Mouse (Mus musculus): Measurements from ENCODE around the gene Tmem144. TPM values are rescaled to one million over a fixed set of nuclear protein-coding genes. Genes with fewer than 3 reads are reported as not detected.
"Not testable (repeated sequence)": the region's sequence is repeated elsewhere in the genome, so short reads cannot be mapped to it uniquely, and the experiment has no call there.

Tmem144 gene
- polyA plus RNA-seq, 1 experiment: 7.3 TPM

DNA sequence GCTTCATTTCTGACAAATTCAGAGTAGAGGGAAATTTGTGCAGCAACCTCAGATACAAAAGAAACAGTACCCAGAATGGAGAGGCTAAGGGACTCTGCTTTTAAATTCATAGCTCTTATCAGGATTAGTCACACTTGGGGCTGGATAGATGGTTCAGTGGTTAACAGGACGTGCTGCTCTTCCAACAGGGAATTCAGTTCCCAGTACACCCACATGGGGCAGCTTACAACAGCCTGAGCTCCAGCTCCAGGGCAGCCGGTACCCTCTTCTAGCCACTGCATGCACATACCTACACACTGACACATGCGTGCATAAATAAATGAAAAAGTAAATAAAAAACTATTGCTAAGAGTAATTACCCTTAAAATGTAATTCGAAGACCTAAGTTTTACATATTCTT, 36.3 kb downstream of the Tmem144 start:
- Histone ChIP-seq H3K4me3 (ENCODE audit: insufficient read depth, low read length) (no peak overlapping the region), H3K27ac (ENCODE audit: insufficient read depth, low read depth, low read length) (no peak overlapping the region), H3K4me1 (ENCODE audit: control insufficient read depth, insufficient read depth, low read length) (no peaks in the 10 kb centered on the region)
- TF ChIP-seq CTCF (IDR thresholded peaks at IDR 0.05; ENCODE audit: low read depth, low read length) (no peak), POLR2A (IDR thresholded peaks at IDR 0.05; ENCODE audit: borderline replicate concordance, low read depth, low read length) (no peak)

DNA sequence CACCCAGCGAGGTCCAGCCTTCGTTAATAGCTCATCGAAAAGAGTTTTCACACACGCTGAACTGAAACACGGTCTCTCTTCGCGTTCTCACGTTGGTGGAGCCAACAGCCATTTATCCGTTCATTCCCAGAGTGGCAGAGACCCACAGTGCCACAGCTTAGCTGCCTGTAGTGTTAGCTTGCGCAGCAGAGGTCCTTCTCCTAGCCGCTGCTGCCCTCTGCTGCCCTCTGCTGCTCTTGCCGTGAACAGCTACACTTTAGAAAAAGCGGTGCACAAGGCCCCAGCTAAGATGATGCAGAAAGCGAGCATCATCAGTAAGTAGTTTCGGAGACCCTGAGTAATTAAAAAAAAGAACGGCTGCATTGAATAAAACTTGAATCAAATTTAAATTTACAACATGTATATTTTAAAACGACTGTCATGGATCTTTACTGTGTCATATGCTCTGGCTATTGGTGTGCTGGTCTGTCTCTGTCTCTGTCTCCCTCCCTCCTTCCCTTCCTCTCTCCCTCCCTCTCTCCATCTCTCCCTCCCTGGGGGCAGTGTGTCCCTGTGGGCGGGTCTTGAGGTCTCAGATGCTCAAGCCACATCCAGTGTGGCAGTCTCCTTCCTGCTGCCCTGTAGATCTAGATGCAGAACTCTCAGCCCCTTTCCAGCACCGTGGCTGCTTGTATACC, 38.6 kb downstream of the Tmem144 start:
- TF ChIP-seq POLR2A (IDR thresholded peaks at IDR 0.05; ENCODE audit: borderline replicate concordance, low read depth, low read length) (no peak), CTCF (IDR thresholded peaks at IDR 0.05; ENCODE audit: low read depth, low read length) (peak; percentile 57)
- no peak overlapping the region for H3K4me3 ChIP-seq (ENCODE audit: insufficient read depth, low read length)
- H3K27ac ChIP-seq (ENCODE audit: insufficient read depth, low read depth, low read length): no peak overlapping the region
- H3K4me1 ChIP-seq (ENCODE audit: control insufficient read depth, insufficient read depth, low read length): 0 out of 2 replicates have a peak, but pooled peaks cover 1% of the 10 kb centered on the region

DNA sequence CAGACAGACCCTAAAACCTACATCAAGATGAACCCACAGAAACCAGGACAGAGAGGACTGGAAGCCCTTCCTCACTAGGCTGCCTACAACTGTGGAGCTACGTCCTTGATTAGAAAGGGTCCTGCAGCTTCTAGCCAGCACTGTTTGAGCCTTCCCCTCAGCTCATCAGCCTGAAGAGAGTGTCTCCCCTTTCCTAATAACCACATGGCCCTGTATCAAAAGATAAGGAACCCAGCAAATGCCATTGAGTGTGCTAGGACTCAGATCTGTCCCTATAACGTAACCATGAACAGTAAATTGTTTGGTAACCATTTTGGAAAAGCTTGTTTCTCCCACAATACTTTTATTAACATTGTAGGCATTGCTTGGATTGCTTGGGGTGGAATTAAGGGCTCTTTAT, 40.5 kb downstream of the Tmem144 start:
- TF ChIP-seq CTCF (IDR thresholded peaks at IDR 0.05; ENCODE audit: low read depth, low read length) (no peak), POLR2A (IDR thresholded peaks at IDR 0.05; ENCODE audit: borderline replicate concordance, low read depth, low read length) (no peak)
- H3K4me1 ChIP-seq (ENCODE audit: control insufficient read depth, insufficient read depth, low read length): peaks cover 10% of the 10 kb centered on the region
- no peak overlapping the region for H3K27ac ChIP-seq (ENCODE audit: insufficient read depth, low read depth, low read length)
- H3K4me3 ChIP-seq (ENCODE audit: insufficient read depth, low read length): no peak overlapping the region

DNA sequence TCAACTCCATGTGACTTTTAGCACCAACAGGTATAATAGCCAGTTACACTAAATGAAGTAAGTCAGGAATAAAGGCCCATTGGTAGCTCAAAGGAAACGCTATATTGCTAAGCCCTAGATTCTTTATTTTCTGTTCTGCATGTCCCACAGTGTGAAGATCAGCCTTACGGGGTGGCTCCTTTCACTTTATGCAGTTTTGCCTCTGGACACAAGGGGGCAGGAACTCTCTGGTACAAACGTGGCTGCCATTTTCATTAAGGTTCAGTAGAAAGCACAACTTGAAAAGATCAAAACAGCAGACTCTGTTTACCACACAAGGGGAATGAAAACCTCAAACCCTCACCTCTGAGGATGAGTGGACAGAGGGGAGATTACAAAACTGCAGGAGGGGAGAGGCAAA, 40.9 kb downstream of the Tmem144 start:
- H3K27ac ChIP-seq (ENCODE audit: insufficient read depth, low read depth, low read length): no peak overlapping the region
- TF ChIP-seq CTCF (IDR thresholded peaks at IDR 0.05; ENCODE audit: low read depth, low read length) (no peak), POLR2A (IDR thresholded peaks at IDR 0.05; ENCODE audit: borderline replicate concordance, low read depth, low read length) (no peak)
- H3K4me3 ChIP-seq (ENCODE audit: insufficient read depth, low read length): no peak overlapping the region
- peaks cover 10% of the 10 kb centered on the region for H3K4me1 ChIP-seq (ENCODE audit: control insufficient read depth, insufficient read depth, low read length)

DNA sequence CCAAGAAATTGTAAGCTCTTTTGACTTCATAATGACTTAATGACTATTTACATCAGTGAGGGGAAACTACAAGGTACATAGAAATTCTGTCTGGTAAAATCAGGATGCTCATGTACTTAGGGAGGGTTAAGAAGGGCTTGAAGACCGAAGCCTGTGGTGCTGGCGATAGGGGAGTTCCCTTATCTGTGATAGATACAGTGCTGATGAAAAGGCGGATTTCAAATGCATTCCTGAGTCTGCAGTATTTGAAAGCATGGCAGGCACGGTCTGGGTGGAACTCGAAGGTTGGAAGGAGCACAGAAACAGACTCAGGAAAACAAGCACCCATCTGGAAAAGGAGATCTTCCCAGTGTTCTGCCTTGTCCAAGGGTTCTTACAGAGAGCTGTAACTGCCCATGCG, 42.0 kb downstream of the Tmem144 start:
- Histone ChIP-seq H3K4me1 (ENCODE audit: control insufficient read depth, insufficient read depth, low read length) (peaks cover 10% of the 10 kb centered on the region), H3K27ac (ENCODE audit: insufficient read depth, low read depth, low read length) (no peak overlapping the region), H3K4me3 (ENCODE audit: insufficient read depth, low read length) (no peak overlapping the region)
- TF ChIP-seq POLR2A (IDR thresholded peaks at IDR 0.05; ENCODE audit: borderline replicate concordance, low read depth, low read length): no peak
- no peak for TF ChIP-seq CTCF (IDR thresholded peaks at IDR 0.05; ENCODE audit: low read depth, low read length)

DNA sequence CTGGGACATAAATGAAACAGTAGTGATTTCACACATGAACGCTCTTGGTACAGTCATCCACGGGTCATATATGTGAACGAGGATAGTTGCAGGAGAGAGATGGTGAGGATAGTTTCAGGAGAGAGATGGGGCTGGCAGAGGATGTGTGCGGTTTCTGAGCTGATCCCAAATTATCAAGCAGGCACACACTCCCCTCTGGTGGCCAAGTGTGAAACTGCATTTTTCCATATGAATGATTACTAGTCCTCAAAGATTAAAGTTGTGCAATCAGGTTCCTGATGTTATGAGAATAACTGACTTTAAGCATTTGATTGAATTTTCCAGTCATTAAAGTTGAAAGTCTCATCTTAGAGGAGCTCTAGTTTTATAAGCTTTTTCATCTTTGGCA, 43.4 kb downstream of the Tmem144 start:
- peaks cover 10% of the 10 kb centered on the region for H3K4me1 ChIP-seq (ENCODE audit: control insufficient read depth, insufficient read depth, low read length)
- no peak overlapping the region for H3K27ac ChIP-seq (ENCODE audit: insufficient read depth, low read depth, low read length)
- TF ChIP-seq CTCF (IDR thresholded peaks at IDR 0.05; ENCODE audit: low read depth, low read length): peak; percentile 65
- no peak for TF ChIP-seq POLR2A (IDR thresholded peaks at IDR 0.05; ENCODE audit: borderline replicate concordance, low read depth, low read length)
- peak overlapping the region; percentile 29 for H3K4me3 ChIP-seq (ENCODE audit: insufficient read depth, low read length)

DNA sequence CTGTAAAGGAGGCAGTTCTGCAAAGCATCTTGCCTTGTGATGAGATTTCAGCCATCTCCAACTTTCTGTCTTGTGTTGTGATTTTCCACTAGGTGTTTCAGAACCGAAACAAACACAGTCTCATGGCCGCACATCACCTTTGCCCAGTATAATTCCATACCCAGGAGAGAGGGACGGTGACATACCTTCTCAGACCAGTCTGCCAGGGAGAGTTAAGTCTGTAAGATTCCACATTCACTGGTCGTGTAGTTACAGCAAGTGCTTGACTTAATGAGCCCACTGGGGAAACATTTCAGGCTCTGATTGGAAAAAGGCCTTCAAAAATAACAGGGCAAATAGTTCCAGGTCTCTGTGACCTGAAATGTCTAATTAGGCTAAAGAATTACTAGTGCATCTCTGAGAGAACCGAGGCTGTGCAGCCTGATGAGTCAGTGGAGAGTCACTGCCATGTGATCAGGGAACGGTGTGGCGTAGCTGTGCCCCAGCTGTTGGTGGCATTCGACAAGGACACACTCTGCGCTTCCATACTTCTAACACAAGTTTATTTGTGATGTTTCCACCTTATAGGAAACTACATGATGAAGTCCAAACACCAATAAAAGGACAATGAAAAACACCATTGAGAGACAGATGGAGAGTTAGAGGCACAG, 43.9 kb downstream of the Tmem144 start:
- Histone ChIP-seq H3K27ac (ENCODE audit: insufficient read depth, low read depth, low read length) (no peak overlapping the region), H3K4me1 (ENCODE audit: control insufficient read depth, insufficient read depth, low read length) (peaks cover 10% of the 10 kb centered on the region), H3K4me3 (ENCODE audit: insufficient read depth, low read length) (peak overlapping the region; percentile 29)
- no peak for TF ChIP-seq POLR2A (IDR thresholded peaks at IDR 0.05; ENCODE audit: borderline replicate concordance, low read depth, low read length)
- no peak for TF ChIP-seq CTCF (IDR thresholded peaks at IDR 0.05; ENCODE audit: low read depth, low read length)

DNA sequence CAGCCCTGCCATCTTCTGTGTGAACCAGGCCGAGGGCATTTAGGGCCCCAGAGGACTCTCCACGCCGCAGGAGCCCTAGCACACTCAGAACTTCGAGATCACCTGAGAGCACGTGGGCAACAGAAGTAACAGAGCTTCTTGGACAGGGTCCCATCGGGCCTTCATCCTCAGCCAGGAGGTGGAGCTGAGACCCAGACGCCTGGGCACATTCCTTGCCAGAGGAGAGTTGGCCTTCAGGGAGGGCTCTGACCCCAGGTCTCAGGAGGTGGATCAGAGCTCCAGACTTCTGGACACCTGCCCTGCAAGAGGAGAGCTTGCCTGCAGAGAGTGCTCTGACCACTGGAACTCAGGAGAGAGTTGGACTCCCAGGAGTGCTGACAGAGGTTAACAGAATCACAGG, 51.8 kb downstream of the Tmem144 start:
- H3K27ac ChIP-seq (ENCODE audit: insufficient read depth, low read depth, low read length); H3K4me3 ChIP-seq (ENCODE audit: insufficient read depth, low read length); H3K4me1 ChIP-seq (ENCODE audit: control insufficient read depth, insufficient read depth, low read length): not testable (repeated sequence)

DNA sequence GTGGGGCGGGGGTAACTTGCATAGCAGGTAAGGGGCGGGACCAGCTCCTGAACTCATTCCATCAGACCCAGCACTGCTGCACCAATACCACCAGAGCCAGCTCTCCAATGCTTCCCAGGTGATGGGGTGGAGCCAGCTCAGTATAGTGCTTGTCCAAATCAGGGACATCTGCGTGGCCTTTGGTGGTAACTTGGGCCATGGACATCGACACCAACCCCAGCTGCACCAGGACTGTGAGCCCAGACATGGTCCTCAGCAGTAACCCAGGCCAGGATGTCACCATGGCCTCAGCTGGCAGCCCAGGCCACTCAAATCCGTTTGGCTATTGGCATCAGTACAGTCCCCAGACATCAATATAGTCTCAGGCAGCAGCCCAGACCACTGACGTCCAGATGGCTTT, 60.3 kb downstream of the Tmem144 start:
- Histone ChIP-seq H3K4me3 (ENCODE audit: insufficient read depth, low read length) (no peak overlapping the region), H3K4me1 (ENCODE audit: control insufficient read depth, insufficient read depth, low read length) (peaks cover 6% of the 10 kb centered on the region), H3K27ac (ENCODE audit: insufficient read depth, low read depth, low read length) (no peak overlapping the region)
- TF ChIP-seq CTCF (IDR thresholded peaks at IDR 0.05; ENCODE audit: low read depth, low read length) (no peak), POLR2A (IDR thresholded peaks at IDR 0.05; ENCODE audit: borderline replicate concordance, low read depth, low read length) (no peak)

DNA sequence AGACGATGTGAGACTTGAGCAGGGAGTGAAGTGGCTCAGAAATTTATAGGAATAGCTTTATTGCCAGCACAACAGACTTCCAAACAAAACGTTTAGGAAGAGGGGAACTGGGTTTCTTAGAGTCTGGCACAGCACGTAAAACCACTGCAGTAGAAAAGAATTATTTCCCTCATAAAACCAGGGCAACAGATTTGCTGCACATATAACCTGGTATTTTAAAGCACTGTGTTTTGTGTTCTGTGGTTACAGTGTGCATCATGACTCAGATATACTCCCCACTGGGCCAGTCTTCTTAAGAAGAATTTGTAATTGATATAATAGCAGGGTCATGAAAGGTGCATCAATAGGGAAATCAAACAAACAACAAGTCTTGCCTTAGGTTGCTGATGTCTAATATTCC, 62.2 kb downstream of the Tmem144 start:
- TF ChIP-seq CTCF (IDR thresholded peaks at IDR 0.05; ENCODE audit: low read depth, low read length): no peak
- no peak overlapping the region for H3K27ac ChIP-seq (ENCODE audit: insufficient read depth, low read depth, low read length)

More for the DNA sequence above, 62.2 kb downstream of the Tmem144 start:
- Histone ChIP-seq H3K4me3 (ENCODE audit: insufficient read depth, low read length) (no peak overlapping the region), H3K4me1 (ENCODE audit: control insufficient read depth, insufficient read depth, low read length) (peaks cover 6% of the 10 kb centered on the region)
